11 mouse cellular contexts compared by ENCODE assay signal in the genomic region with DNA sequence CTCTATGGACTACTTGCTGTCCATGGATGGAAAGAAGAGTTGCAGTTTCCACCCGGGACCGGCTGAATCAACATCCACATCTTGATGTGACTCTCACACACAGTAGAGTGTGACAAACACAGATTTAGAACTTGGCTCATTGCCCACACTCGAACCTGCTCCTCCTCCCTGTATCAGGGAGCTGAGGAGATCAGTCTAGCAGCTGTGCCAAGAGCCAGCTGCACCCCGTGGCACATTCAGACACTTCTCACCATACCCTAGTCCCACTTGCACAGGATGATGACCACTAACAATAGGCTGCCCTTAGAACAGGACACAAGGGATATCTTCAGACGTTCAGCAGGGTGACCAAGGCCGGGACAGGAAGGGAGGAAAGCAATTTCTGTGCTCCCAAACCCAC. TPM values are rescaled to one million over a fixed set of nuclear protein-coding genes. Genes with fewer than 3 reads are reported as not detected.
DNase-seq lines count a peak whose midpoint lies in the region; ATAC-seq and TF ChIP-seq lines count a peak whose summit lies in the region.
"Had no signal": no experiment of that assay in that cellular context is flagged by ENCODE, and none has a peak within 500 bp of the region (broad histone marks: within the 10 kb centered on the region; RNA-seq: fewer than 3 reads in every experiment).

No protein-coding gene starts in this region.

- no peak for TF ChIP-seq POLR2A in lung, adult 2 months (IDR thresholded peaks at IDR 0.05; ENCODE audit: borderline replicate concordance, extremely low read depth, low read depth, low read length)

- no peak overlapping the region; the same call in 1 of the 2 replicates for H3K4me2 ChIP-seq in forebrain, embryonic 15.5 days (replicated peaks)
- H3K4me2 ChIP-seq in forebrain, postnatal 0 days (ENCODE audit: low read depth) = peak overlapping the region; percentile 100; the same call in 1 of the 2 replicates
- H3K4me2 ChIP-seq in midbrain, postnatal 0 days (ENCODE audit: low read depth, low read length, poor library complexity, severe bottlenecking) = no peak overlapping the region

- intact Hi-C loops in gastrocnemius, postnatal 14 days (cut with DNase I; ENCODE audit: low total_unique reads) = no loop called here
- intact Hi-C loops in gastrocnemius, postnatal 36 days (cut with DNase I) = no loop called here

- no peak overlapping the region for H3K9ac ChIP-seq in forebrain, embryonic 15.5 days (replicated peaks)
- H3K9ac ChIP-seq in forebrain, postnatal 0 days = no peak overlapping the region
- H3K9ac ChIP-seq in midbrain, postnatal 0 days (replicated peaks; ENCODE audit: low read length, poor library complexity, severe bottlenecking) = no peak overlapping the region
- H3K9ac ChIP-seq: kidney, embryonic 15.5 days had no signal

- H3K4me3 ChIP-seq in forebrain, embryonic 15.5 days = no peak overlapping the region
- H3K4me3 ChIP-seq in forebrain, embryonic 10.5 days = no peak overlapping the region
- H3K4me3 ChIP-seq in lung, adult 2 months (replicated peaks; ENCODE audit: extremely low read depth, low read depth, low read length) = no peak overlapping the region
- no peak overlapping the region for H3K4me3 ChIP-seq in forebrain, postnatal 0 days (ENCODE audit: low read depth, low read length)
- no peak overlapping the region for H3K4me3 ChIP-seq in midbrain, postnatal 0 days (ENCODE audit: low read depth, low read length)
- H3K4me3 ChIP-seq: kidney, embryonic 15.5 days had no signal

- DNase-seq in forebrain, embryonic 10.5 days (ENCODE audit: extremely low spot score, low spot score) = no peak
- peak; percentile 11 for DNase-seq in lung, postnatal 10 days
- DNase-seq in lung, adult 2 months = no peak
- peak; percentile 49 for DNase-seq in forebrain, postnatal 0 days
- peak; percentile 70 for DNase-seq in midbrain, postnatal 0 days (ENCODE audit: low spot score)
- DNase-seq in gastrocnemius, postnatal 14 days = no peak
- DNase-seq in gastrocnemius, postnatal 36 days = no peak
- DNase-seq: liver; thymus, postnatal 14 days had no signal

- H3K27me3 ChIP-seq in forebrain, embryonic 15.5 days = peaks cover 10% of the 10 kb centered on the region; the same call in 1 of the 2 replicates
- peaks cover 34% of the 10 kb centered on the region for H3K27me3 ChIP-seq in forebrain, embryonic 10.5 days (ENCODE audit: poor library complexity, severe bottlenecking)
- no peaks in the 10 kb centered on the region for H3K27me3 ChIP-seq in forebrain, postnatal 0 days (ENCODE audit: insufficient read depth, low read length)
- no peaks in the 10 kb centered on the region for H3K27me3 ChIP-seq in midbrain, postnatal 0 days (ENCODE audit: insufficient read depth, low read length)

- H3K27ac ChIP-seq in forebrain, embryonic 15.5 days (replicated peaks) = no peak overlapping the region
- no peak overlapping the region for H3K27ac ChIP-seq in forebrain, embryonic 10.5 days
- no peak overlapping the region for H3K27ac ChIP-seq in forebrain, postnatal 0 days (ENCODE audit: low read depth, low read length)
- H3K27ac ChIP-seq in midbrain, postnatal 0 days (ENCODE audit: low read depth, low read length) = no peak overlapping the region
- H3K27ac ChIP-seq: kidney, embryonic 15.5 days had no signal

- ATAC-seq in forebrain, embryonic 15.5 days (replicated peaks) = peak; percentile 84
- ATAC-seq in forebrain, postnatal 0 days = peak; percentile 77
- ATAC-seq in midbrain, postnatal 0 days (ENCODE audit: low FRiP score) = no peak; the same call in 1 of the 2 replicates

- 39% methylated on average over 6 of the region's 6 CpGs for WGBS in forebrain, embryonic 15.5 days
- WGBS in forebrain, embryonic 10.5 days = 76% methylated on average over 6 of the region's 6 CpGs
- WGBS in lung, adult 2 months = 23% methylated on average over 6 of the region's 6 CpGs
- 40% methylated on average over 6 of the region's 6 CpGs for WGBS in forebrain, postnatal 0 days
- 56% methylated on average over 6 of the region's 6 CpGs for WGBS in midbrain, postnatal 0 days

- TF ChIP-seq CTCF in lung, adult 2 months (IDR thresholded peaks at IDR 0.05; ENCODE audit: insufficient read depth, low read length) = no peak
- TF ChIP-seq CTCF in forebrain, postnatal 0 days (IDR thresholded peaks at IDR 0.05; ENCODE audit: low read depth) = no peak
- no peak for TF ChIP-seq CTCF in midbrain, postnatal 0 days (IDR thresholded peaks at IDR 0.05)

- H3K36me3 ChIP-seq in forebrain, embryonic 15.5 days = no peaks in the 10 kb centered on the region
- H3K36me3 ChIP-seq in forebrain, embryonic 10.5 days (replicated peaks) = no peaks in the 10 kb centered on the region
- H3K36me3 ChIP-seq in forebrain, postnatal 0 days (ENCODE audit: insufficient read depth) = no peaks in the 10 kb centered on the region
- no peaks in the 10 kb centered on the region for H3K36me3 ChIP-seq in midbrain, postnatal 0 days (ENCODE audit: insufficient read depth, low read length)
- H3K36me3 ChIP-seq: kidney, embryonic 15.5 days had no signal

- no peaks in the 10 kb centered on the region for H3K9me3 ChIP-seq in forebrain, embryonic 15.5 days
- no peaks in the 10 kb centered on the region for H3K9me3 ChIP-seq in forebrain, embryonic 10.5 days
- H3K9me3 ChIP-seq in forebrain, postnatal 0 days (ENCODE audit: low read length) = no peaks in the 10 kb centered on the region
- no peaks in the 10 kb centered on the region for H3K9me3 ChIP-seq in midbrain, postnatal 0 days (ENCODE audit: low read length)
- H3K9me3 ChIP-seq: kidney, embryonic 15.5 days had no signal

- H3K4me1 ChIP-seq in forebrain, embryonic 15.5 days = peaks cover 17% of the 10 kb centered on the region
- H3K4me1 ChIP-seq in forebrain, embryonic 10.5 days = peaks cover 17% of the 10 kb centered on the region
- no peaks in the 10 kb centered on the region for H3K4me1 ChIP-seq in lung, adult 2 months (ENCODE audit: control insufficient read depth, insufficient read depth, low read length)
- H3K4me1 ChIP-seq in forebrain, postnatal 0 days (ENCODE audit: insufficient read depth) = peaks cover 3% of the 10 kb centered on the region; the same call in 1 of the 2 replicates
- no peaks in the 10 kb centered on the region for H3K4me1 ChIP-seq in midbrain, postnatal 0 days (ENCODE audit: insufficient read depth, low read length)

RNA-seq across cellular contexts. Expression of a gene that starts 1.1 kb away (rescaled TPM):
- 1.1 and 1.5 TPM in 2 replicates for polyA plus RNA-seq in forebrain, embryonic 15.5 days (2015; fragmentation: Nextera tagmentation; extraction: Ambion mirVana)
- polyA plus RNA-seq in forebrain, embryonic 10.5 days (2016; fragmentation: Nextera tagmentation; extraction: Ambion mirVana) = 4.0 and 4.5 TPM in 2 replicates
- polyA plus RNA-seq in lung, adult 2 months (2012; rRNA removed) = 0.42 and 1.6 TPM in 2 replicates
- total RNA-seq in forebrain, postnatal 0 days (2014; rRNA removed) = 1.6 and 3.9 TPM in 2 replicates
- polyA plus RNA-seq in forebrain, postnatal 0 days (2015; fragmentation: Nextera tagmentation; extraction: Ambion mirVana) = 0.86 and 1.2 TPM in 2 replicates
- total RNA-seq in midbrain, postnatal 0 days (2014; rRNA removed) = 2.4 and 4.2 TPM in 2 replicates
- polyA plus RNA-seq in midbrain, postnatal 0 days (2015; fragmentation: Nextera tagmentation; extraction: Ambion mirVana) = 0.86 and 1.1 TPM in 2 replicates
- 1 to 10 TPM; 5.7 to 6.1 TPM for total RNA-seq in gastrocnemius, postnatal 14 days (2021)
- total RNA-seq in gastrocnemius, postnatal 36 days (2021) = under 1 TPM; 0.46 to 0.81 TPM

RNA-seq across cellular contexts. Expression of a gene that starts 26.4 kb away (rescaled TPM):
- polyA plus RNA-seq in forebrain, embryonic 15.5 days (2015; fragmentation: Nextera tagmentation; extraction: Ambion mirVana) = 15.9 and 18.0 TPM in 2 replicates
- polyA plus RNA-seq in forebrain, embryonic 10.5 days (2016; fragmentation: Nextera tagmentation; extraction: Ambion mirVana) = 10.2 and 10.5 TPM in 2 replicates
- polyA plus RNA-seq in lung, adult 2 months (2012; rRNA removed) = 11.4 and 12.4 TPM in 2 replicates
- 11.1 and 11.5 TPM in 2 replicates for total RNA-seq in forebrain, postnatal 0 days (2014; rRNA removed)
- polyA plus RNA-seq in forebrain, postnatal 0 days (2015; fragmentation: Nextera tagmentation; extraction: Ambion mirVana) = 10.5 and 16.1 TPM in 2 replicates
- 14.7 and 15.1 TPM in 2 replicates for total RNA-seq in midbrain, postnatal 0 days (2014; rRNA removed)
- 12.8 and 16.8 TPM in 2 replicates for polyA plus RNA-seq in midbrain, postnatal 0 days (2015; fragmentation: Nextera tagmentation; extraction: Ambion mirVana)
- total RNA-seq in gastrocnemius, postnatal 14 days (2021) = 1 to 10 TPM; 3.9 to 4.6 TPM
- 1 to 10 TPM; 2.7 to 4.0 TPM for total RNA-seq in gastrocnemius, postnatal 36 days (2021)

Comparison
In these comparisons a context has a peak if more than half of its experiments do, and no peak if none do; other contexts are left out.
1. DNase-seq: peak in lung, postnatal 10 days (single experiment), forebrain, postnatal 0 days (single experiment) and midbrain, postnatal 0 days (single experiment); none in forebrain, embryonic 10.5 days (single experiment), lung, adult 2 months (single experiment), gastrocnemius, postnatal 14 days (single experiment) and gastrocnemius, postnatal 36 days (0 of 2).